Mouse (Mus musculus) gonadal fat pad, adult 2 months (tissue): ENCODE results near the gene Gm17651. TPM values are rescaled to one million over a fixed set of nuclear protein-coding genes. Genes with fewer than 3 reads are reported as not detected.

ENCODE experiments used
- DNase-seq: peaks from one replicate; pipeline ENCODE4 v3.0.0-alpha.2; 2012; ENCODE audit warnings: low read depth
- polyA plus RNA-seq: library from polyadenylated mRNA; depleted of rRNA; stranded (reverse); fragments of >200 nt; gene quantifications from 2 replicates; pipeline ENCODE4 v1.2.3, GENCODE M21; 2012; rRNA removed

The Gm17651 gene
- not detected in 2 replicates for polyA plus RNA-seq

DNA sequence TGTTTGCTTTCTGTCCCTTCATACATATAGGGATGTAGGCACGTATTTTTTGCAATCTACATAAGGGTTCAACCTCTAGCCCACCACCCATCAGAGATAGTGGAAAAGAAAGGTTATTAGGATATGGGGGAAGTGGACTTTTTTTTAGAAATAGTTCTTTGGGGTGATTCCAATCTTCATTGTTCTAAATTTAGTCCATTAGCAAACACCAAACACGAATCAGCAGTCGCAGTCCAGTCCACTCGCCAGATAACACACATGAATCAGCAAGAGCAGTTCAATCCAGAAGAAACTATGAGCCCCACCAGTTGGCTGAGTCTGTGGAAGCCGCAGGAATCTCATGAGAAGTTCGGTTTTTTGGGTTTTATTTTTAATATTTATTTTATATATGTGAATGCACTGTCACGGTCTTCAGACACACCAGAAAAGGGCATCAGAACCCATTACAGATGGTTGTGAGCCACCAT, at the start of gene Gm17651:
TSS of gene Gm17651 (minus strand) at position 51 of the 467 bp plus-strand sequence.
- DNase-seq: no peak

DNA sequence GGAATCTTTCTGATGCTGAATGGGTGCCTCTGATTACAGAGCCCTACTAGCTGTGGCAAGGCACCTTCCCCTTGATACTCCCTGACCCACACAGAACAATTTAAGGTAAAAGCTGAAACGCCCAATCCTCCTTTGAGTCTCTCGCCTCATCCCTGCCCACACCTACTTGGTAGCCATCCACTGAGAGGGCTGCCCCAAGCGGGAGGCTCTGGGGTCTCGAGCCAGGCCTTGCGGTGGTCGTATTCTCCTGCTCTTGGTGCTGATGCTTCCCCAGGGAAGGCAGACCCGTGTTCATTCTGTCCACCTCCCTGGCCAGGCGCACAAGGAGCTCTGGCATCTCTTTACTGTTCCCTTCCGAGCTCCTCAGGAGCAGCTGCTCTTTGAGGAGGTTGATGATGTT, 44.6 kb upstream of the Gm17651 start:
- DNase-seq: no peak

DNA sequence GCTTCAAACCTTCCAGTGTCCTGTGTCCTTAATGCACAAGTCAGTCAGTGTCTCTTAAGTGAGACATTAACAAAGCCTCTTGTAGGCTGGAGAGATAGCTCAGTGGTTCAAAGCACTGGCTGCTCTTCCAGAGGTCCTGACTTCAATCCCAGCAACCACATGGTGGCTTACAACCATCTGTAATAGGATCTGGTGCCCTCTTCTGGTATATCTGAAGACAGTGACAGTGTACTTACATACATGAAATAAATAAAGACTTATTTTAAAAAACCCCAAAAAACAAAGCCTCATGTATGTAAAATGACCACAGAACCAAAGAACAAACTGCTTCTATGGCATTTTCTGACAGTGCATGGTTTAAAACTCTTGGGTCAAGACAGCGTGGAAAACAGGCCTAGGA, 41.4 kb upstream of the Gm17651 start:
- DNase-seq: no peak

DNA sequence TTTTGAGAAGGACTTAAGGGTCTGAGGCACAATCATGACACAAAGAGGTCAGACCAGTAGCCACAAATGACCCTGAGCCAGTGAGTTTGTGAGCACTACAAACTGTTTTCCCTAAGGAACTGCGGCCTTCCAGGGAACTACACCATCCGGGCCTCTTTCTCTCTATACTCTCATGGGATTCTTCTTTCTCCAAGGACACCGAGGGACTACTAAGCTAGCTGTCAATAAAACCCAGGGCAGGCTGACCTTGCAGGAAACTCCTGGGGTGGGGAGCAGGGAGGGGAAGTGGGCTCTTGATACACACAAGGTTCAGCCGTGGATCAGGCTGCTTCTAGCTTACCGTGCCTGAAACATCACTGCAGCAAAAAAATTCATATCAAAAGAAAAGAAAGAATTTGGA, 36.4 kb upstream of the Gm17651 start:
- DNase-seq: no peak

DNA sequence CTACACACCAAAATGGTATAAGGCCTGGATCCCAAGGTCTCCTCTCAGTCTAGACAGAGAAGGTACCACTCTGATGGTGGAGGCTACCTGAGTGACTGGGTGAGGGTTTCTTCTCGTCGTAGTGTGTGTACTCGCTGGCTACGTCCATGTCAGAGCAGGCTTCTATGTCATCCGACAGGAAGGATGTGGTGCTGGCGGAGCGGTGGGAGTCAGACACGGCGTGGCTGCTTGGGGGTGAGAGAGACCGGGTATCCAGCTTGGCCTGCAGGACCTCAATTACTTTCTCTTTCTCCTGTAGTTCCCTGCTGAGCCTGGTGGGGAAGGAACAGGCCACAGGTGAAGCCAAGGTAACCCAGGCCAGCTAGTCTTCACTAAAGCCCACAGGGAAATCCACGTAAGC, 35.6 kb upstream of the Gm17651 start:
- DNase-seq: no peak

DNA sequence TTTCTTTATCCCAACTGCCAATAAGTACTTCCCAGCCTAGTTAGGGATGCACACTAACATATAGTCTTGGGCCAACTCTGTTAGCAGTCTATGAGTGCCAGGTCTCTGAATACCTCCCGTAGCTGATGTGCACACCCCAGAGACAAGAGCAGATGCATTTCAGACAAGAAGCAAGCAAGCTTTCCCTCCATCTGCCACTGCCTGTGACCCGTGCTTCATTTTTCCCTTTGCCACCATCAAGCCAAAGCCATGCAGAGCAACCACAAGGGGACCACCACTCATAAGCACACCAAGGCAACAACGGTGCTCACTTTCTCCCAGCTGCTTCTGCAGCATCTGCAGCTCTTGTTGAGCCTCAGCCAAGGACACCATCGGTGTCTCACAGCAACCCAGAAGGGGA, 32.1 kb upstream of the Gm17651 start:
- DNase-seq: no peak

DNA sequence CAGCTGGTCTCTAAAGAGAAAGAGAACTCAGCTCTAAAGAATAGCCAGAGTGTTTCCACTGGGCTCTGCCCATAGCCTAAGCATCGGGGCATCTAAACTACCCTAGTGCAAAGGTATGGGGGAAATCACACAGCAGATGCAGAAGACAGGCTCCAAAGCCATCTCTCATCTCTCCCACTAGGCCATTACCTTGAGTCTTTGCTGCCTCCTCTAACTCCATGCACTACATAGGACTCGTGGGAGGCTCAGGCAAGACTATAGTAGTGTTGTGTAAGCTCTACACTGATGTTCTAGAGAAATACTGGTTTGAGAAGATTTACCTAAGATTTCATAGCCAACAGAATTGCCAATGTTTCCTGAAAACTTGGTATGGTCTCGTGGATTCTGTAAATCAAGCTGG, 31.0 kb upstream of the Gm17651 start:
- no peak for DNase-seq

DNA sequence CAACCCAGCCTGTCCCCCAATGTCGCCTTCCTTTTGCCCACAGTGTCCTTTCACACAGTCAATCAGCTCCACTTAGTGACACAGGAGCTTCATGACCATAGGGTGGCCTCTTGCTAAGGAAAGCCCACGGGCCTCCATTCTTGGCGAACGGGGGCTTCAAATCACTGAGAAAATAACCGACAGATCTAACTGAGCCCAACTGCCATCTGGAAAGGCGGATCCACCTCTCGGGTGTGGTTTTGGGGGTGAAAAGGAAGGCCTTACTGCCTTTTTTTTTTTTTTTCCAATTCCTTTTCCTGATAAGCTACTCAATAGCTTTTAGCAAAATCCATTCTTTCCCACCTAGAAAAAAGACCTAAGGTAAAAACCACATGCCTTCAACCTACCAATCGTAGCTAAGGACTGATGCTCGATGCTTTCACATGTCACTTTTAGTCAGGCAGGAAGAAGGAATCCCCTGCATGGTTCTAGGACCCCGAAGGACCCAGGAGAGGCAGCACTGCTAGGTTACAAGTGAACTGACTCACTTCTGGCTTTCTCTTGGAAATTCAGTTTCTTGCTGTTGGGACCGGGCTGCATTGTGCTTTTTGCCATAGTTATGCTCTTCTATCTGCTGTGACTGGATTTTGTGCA, 28.1 kb upstream of the Gm17651 start:
- DNase-seq: no peak

DNA sequence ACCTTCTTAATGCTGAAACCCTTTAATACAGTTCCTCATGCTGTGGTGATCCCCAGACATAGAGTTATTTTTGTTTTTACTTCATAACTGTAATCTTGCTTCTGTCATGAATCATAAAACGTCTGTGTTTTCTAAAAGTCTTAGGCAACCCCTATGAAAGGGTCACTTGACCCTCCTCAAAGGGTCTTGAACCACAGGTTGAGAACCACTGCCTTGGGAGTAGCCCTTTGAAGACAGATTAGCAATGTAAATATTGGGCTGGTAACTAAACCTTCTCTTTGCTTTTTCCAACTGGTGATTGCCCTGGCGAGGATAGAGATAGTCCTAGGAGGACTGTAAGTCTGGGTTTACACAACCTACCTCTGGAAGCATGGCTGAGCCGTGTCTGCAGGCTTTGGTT, 26.7 kb upstream of the Gm17651 start:
- no peak for DNase-seq

DNA sequence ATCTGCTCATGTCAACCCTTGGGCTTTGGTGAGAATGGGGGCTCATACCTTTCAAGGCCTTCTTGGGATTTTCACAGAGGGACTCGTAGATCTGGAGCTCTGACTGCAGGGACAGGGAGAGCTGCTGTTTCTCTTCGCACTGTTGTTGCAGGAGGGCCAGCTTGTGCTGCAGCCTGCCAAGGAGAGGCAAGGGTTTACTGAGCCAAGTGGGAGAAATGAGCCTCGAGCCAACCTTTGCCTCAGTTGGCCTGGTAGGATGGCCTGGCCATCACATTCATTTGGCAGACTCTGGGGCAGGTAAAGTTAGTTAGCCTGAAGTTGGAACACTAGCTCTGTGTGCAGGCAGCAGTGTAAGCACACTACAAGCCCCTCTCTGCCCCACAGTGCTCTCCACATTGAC, 24.6 kb upstream of the Gm17651 start:
- no peak for DNase-seq

DNA sequence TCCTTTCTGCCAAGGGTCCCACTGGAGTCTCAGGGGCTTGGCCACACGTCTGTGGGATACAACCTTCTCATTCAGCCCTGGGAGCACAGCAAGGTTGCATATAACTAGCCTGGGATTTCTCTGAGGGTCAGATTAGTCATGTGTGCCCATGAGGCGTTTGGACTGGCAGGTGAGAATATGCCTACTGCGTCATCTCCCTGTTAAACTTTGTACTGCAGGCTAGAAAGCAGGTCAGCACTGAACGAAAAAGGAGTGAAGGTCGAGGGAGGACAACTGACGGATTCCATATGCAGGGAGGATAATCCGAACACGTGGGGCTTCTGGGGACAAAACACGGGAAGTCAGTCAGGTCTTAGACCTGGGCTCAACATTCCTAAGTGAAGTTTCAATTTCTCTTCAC, 22.8 kb upstream of the Gm17651 start:
- no peak for DNase-seq

DNA sequence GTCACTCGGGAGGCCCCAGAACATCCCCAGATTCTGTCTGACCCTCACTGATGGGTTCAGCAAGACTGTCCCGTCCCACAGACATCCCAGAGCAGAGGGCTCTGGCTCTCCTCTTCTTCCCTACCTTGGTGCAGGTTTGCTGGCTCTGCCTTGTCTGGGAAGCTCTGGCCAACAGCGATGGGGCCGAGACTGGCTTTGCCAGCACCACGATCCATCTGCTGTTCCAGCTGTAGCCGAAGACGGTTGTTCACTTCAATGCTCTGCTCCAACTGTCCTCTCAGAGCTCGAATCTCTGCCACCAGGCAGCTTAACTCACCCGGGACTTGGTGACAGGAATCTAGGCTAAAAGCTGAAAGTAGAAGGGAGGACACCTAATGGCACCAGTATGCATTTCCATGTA, 22.4 kb upstream of the Gm17651 start:
- no peak for DNase-seq

DNA sequence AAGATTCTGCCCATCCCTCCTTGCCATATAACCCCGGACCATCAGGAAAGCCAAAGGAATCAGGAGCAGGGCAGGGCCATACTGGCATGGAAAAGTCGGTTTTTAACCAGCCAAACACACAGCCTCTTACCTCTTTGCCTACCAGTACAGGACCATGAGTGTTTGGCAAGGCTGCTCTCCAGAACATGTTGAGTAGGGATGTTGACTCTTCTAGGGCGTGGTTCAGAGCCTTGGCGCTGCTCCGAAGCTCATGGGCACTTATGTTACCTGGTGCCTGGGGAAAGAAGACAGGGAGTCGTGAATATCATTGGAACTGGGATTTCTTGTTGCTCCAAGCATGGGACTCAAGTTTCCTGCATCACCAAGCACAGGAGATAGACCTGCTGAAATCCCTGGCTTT, 19.3 kb upstream of the Gm17651 start:
- DNase-seq: no peak

DNA sequence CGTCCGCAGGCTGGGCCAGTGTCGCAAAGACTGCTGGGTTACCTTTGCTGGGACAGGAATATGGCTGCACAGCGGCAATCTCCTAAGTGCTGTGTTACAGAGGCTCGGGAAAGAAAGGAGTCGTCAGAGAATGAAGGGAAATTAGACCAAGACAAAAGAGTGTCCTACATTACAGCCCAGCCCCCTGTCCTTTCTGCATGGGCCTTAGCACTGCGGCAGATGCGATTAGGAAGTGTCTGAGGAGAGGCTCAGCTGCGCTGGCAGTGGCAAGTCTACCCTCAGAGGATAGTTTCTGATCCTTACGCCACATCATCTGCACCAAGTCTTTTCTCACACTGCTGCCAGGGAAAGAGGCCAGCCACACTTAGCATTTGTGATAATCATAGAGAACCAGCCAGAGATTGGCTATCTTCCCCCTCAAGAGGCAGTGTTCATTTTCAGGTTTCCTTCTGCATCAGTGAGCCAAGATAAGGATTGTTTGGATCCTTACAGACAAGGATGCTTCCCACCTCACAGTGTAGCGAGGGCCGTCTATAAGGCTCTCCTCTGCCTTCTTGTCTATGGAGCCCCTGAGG, 17.0 kb upstream of the Gm17651 start:
- no peak for DNase-seq

DNA sequence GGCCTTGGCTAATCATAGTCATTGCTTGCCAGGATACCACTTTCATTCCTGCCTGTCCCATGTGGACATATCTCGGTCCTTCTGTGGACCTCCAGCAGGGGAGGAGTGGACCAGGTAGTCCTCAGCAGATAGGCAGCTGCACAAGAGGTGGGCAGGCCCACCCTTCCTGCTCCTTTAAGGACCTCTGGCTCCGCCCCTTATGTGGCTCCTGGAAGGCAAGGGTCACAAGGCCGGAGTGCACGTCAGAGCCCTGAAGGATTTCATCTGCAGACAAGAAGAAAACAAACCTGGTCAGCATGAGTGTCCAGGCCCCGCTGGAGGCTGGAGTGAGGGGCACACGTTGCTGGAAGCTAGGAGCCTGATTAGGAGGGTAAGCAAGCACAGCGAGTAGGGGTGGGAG, 16.1 kb upstream of the Gm17651 start:
- no peak for DNase-seq

DNA sequence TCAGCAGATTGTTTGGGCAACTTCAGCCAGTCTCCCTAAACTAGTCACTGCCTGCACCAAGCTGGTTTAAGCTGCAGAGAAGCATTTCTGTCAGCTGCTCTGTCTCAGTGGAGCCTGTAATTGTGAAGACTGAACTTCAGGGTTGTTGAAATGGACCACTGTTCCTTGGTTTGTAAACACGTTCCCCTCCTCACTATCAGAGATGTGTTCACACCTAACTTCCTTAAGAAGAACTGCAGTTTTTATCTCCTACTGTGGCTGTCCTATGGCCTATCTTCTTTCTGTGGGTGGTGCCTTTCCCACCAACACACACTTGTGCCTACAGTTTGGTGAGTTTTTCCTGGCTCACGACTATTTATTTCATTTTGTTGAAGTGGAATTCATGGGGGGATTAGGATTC, 14.8 kb upstream of the Gm17651 start:
- no peak for DNase-seq

DNA sequence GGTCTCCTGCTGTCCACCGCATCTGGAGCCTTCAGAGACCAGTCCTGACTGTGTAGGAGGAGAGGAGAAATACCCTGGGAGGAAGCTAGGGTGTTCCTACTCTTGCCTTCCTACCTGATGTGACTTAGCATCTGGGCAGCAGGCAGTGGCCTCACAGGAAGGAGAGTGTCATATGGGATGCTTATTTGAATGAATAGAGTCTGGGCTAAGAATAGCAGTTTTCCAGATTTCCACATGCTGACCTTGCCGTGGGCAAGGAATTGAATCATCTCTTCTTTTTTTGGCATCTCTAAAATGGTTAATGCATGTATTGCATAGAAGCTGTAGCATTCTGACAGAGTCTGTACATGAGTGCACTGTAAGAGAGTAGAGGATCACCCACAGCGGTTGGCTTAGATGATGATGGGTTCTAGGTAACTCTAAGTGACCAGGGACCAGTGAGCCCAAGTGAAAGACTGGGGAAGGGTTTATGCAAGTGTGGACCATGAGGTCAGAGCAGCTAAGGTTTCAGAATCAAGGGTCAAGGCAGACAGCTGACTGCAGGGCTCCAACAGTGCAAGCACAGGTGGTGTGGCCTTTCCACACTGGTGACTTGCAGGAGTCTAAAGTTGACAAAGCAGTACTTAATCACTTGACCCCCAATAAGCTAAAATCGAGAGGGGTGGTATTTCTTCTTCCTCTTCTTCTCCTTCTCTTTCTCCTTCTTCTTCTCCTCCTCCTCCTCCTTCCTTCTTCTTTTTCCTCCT, 12.1 kb upstream of the Gm17651 start:
- DNase-seq: no peak

DNA sequence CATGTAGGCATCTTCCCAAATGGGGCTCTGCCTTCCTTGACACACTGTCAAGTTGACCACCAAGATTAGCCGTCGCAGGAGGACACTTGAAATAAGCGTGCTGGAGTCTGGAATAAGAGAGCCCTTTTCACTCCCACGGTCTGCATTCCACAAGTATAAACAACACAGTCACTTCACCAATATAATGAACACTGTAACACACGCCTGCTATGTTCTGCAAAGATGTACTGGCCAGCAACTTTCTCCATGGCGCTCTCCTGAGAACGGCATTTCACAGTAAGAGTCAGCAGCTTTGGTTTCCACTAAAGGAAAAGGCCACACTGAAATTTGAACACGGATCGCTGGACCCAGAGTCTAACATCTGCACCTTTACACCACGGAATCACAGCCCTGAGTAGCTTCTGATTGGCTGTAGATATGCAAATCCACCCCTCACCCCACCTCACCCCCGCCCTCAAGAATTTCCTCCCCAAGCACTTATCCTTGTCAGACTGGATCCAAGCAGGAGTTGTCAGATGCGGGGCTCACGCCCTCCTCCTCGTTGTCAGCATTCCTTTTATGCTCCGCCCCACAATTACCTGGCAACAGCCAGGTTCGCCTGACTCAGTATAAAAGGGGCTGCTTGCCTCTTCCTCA, 9.2 kb upstream of the Gm17651 start:
- DNase-seq: no peak

DNA sequence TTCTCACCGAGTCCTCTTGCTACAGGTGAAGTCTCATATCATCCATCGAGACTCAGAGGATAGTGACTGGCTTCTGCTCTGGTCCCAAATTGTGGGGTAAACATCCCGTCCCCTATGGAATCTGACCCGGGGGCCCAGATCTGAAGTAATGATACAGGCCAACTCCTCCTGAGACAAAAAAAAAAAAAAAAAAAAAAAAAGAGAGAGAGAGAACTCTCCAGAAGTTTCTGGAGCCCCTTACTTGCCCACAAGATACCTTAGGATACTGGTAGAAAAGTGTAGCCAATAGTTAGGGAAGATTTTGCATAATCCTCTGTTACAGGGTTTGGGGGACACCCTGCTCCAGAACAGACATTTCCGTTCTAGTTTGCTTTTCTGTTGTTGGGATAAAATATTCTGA, 8.1 kb upstream of the Gm17651 start:
- no peak for DNase-seq

DNA sequence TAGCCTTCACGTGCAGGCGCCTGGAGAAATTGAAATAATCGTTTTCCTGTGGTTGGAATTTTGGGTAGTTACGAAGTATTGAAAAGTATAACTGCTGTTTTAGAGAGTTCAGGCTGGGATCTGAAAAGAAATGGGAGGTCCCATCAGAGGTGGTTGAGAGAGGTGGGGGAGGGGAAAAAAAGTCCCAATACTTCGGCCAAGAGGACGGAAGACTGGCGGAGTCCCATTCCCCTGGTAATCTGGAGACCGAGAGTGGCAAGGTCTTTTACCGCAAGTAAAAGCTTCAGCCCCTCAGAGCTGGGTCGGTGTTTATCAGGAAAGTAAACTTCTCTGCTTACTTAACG, 7.6 kb upstream of the Gm17651 start:
- DNase-seq: no peak

DNA sequence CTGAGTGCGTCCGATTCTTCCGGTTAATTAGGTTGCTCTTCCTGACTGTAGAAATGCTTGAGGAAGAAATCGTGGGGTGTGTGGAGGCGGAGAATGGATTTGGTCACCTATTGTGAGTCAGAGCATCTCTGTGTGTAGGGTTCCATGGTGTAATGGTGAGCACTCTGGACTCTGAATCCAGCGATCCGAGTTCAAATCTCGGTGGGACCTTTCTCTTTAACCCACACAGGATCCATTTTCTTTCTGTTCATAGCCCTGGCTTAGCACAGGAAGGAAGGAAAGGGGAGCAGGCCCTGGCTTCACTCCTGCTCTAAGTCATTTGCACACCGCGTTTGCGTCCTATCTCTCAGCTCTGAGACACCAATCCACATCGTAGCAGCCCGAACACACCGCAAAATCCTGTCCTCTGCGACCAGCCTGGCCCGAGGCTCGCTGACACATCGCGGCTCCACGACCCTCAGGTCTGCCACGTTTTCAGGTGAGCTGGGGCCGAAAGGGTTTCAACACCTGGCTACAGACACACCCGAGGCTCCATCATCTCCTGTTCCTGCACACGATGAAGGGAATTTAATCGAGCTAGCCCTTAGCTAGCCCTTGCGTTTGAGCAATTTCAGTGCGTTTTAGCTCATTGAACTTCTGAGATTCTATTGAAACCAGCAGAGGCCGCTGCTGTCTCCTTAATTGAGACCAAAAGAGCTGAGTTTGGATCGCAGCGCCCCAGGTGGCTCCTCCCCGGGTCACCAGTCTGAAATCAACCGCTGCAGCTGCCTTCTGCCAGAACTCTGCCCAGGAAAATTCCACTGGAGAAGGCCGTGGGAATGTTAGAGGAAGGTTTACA, 7.0 kb upstream of the Gm17651 start:
- peak; percentile 60 for DNase-seq
